Mouse (Mus musculus) layer of hippocampus, adult 8-10 months (tissue): ENCODE results near the gene Rd3. TPM values are rescaled to one million over a fixed set of nuclear protein-coding genes. Genes with fewer than 3 reads are reported as not detected.

Experiments
- DNase-seq, 2 experiments: peaks; one replicate each; pipeline ENCODE4 v3.0.0; 2022; ENCODE audit warnings: low spot score in 2 of 2
- total RNA-seq, 4 experiments: library from RNA; stranded (reverse); gene quantifications; 2 replicates each; pipeline ENCODE4 v1.2.4; 2022

The Rd3 gene
- under 1 TPM in 3 of 4 experiments, not detected in 1; 0.11 to 0.45 (median 0.19) TPM for total RNA-seq

DNA sequence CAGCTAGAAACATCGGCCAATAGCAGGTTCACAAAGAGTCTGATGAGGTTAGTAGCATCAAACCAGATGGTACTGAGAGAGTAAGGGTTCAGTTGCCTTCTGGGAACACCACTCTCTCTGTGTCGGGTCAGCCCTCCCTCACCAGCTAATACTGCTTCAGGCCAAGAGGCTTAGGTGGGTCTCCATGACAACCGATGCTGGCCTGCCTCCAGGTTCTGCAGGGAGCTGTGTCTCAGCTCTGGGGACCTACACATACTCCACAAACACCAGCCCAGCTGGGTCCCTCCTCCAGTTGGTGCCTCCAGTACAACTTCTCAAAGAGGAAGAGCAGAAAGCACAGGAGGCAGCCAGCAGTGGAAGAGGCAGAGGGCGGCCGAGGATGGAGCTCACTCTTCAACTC is at the start of gene Rd3:
Rd3 (plus strand) TSS at position 184 of the 400 bp plus-strand sequence.
- peak; percentile 35 to 40 for DNase-seq

DNA sequence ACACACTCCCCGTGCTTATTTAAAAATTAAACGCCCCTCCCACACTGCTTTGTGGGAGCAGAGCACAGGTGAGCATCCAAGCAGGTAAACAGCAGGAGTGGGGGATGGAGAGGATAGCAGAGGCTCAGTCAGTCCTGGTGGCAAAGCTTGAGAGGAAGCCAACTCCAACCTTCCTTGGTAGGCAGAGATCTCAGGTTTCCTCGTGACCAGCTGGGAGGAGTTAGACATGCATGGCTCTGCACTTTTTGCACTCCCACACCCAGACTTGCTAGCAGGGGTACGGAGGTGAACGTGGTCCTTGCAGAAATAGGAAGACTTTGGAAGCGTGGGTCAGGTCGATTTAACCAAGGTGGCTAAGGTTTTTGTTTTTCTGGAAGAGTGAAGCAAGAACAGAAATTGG is 48.8 kb upstream of the Rd3 start:
- DNase-seq = no peak

DNA sequence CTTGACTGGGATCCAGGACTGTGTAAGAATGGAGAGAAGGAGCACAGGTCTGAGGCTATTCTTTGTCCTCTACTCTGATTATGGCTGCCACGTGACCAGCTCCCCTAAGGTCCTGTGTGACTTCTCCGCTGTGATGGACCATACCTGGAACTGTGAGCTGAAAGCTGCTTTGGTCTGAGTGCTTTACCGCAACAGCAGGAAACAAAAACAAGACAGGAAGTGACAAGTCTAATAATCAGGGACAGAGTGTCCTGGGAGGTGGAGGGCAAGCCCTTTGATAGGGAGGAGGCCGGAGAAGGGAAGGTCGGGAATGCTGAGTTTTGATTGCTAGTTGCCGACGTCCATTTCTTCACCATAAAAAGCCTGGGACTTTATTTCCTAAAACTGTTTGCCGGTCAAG is 48.1 kb upstream of the Rd3 start:
- no peak for DNase-seq

DNA sequence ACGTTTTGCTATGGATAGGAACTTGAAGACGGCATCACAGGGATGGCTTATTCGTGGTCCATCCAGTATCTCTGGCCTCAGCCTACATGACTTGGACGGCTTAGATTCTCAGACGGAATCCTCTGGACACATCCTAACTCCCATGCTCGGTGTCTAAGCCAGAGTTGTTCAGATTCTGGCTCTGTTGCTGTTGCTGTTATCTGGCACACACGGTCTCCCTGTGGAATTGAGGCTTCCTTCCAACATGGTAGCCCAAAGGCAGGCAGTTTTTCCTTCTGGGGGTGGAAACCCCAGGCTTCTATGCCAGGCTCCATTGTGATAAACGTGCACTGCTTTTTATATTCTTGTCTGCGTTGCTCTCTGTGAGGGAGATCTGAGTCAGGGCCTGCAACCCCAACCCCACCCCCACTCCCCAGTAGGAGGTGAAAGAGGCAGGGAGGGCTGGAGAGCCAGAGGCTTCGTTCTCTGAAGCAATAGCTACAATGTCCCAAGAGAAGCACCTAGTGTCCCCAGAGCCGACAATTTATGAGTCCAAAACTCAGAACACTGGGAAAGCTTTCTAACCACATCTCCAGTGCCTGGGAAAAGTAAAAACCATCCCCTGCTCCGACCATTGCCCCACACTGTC is 47.2 kb upstream of the Rd3 start:
- DNase-seq = no peak

DNA sequence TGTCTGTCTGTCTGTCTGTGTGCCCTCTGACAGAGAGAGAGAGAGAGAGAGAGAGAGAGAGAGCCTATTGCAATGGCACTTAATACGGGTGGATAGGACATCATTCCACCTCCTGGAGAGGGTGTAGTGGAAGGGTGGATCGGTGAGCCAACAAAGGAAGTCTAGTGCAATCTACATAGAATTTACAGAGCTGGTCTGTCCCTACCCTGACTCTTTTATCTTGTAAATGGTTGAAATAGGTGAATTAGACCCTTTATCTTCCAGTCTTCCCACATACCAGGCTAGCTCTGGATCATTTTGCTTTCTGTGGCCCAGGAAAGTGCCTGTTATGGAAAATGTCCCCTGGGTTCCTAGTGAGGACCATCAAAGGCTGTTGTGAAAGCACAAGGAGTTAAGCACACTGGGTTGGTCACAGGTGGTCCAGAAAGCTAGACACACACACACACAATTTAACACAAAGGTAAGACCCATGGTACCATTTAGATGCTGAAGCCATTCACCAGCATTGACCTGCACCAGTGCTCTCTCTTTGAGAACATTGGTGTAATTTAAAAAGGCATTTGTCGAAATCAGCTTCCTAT is 46.6 kb upstream of the Rd3 start:
- DNase-seq = no peak

DNA sequence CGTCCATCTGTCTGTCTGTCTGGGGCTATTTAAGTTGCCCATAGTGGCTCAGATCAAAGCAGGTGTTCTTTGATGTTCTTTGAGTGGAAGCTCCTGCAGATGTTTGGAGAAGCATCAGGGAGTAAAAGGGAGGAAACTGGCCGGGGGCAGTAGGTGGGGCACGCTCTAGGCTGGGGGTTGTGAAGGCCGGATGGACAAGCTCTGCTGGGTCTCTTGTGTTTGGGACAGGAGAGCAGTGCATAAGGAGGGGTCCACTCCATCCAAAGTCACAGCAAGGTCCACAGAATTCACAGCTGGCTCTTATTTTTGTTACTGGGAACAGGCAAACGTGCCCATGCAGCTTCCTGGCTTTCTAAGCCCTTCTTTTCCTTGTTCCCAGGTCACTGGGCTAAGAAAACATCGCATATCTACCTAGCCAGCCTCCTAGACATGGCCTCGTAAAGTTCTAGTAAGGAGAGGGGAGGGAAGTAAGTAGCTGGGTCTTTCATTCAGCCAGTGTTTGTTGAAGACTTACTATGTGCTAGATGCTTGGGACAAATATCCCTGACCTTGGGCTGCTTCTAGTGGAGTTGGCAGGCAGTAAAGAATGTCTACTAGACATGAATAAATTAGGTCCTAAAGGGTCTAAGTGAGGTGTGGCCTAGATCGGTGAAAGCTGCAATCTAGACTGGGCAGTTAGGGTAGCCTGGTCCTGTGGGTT is 44.7 kb upstream of the Rd3 start:
- no peak for DNase-seq

DNA sequence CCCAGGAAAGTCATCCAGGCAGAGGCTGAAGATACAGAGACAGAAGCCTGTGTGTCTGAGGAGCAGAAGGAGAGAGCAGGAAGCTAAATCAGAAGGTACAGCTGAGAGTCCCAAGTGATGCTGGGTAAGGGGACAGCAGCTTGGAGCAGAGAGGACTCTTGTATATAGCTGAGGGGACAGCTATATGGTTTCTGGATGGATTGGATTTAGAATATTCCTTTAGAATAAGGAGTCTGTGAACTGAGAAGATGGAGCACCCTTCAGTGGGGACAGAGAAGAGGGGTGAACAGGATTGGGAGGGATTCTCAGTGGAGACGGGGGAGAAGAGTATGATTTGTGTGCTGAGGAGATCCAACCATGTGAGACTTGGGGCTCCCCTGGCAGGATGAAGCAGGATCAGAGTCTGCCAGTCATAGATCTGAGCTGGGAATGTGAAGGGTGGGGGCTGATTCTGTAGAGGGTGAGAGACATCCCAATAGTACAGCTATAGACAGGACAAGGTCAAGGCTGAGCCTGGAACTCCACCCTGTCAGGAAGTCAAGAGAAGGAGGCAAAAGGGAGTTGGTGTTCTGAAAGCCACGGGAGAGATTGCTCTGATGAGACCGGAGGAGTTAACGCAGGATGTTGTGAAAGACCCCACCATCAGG is 44.1 kb upstream of the Rd3 start:
- DNase-seq = no peak

DNA sequence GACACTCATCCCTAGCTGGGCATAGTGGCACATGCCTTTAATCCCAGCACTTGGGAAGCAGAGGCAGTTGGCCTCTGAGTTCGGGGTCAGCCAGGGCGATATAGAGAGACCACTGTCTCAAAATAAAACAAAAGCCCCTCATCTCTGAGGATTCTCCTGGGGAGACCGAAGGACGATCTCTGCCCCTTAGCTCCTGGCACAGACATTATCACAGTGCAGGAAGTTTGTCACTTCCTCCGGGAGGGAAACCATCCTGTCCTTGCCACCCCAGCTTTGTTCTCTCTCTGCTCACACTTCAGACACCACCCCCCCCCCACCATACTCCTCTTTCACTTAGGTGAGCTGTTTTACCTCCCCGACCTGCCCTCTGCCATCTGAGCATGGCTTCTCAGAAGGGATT is 33.5 kb upstream of the Rd3 start:
- DNase-seq = no peak

DNA sequence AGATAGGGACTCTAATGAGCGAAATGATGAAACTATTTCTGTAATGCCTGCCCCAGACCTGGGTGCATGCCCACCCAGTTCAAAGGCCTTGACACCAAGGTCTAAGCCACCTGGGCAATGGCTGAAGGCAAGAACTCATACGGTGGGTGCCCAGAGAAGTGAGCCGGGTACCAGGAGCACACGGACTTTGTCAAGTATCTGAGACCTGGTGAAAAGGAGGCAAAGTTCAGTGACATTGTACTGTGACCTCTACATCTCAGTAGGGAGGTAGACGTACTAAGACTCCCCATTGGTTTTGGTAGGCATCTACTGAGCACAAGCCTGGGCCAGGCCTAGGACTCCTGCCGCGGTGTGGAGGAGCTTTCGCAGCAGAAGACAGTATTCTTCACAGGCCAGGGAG is 31.8 kb upstream of the Rd3 start:
- no peak for DNase-seq

DNA sequence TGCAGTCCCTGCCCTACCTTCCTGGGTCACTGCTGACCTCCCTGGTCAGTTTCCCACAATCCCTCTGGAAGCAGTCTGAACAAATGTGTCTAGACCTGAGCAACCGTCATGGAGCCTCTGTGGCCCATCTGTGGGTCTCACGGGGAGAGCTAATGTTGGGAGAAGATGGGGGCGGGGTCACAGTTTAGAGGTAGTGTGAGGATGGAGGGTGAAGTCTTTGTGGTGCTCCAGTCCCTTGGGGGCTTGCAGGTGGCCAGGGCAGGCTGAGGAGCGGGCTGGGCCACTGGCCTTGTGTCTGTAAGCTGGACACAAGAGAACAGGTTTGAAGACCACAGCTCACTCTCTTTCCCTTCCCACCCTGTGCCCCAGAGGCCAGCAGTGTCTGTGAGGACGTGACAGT is 31.4 kb upstream of the Rd3 start:
- no peak for DNase-seq

DNA sequence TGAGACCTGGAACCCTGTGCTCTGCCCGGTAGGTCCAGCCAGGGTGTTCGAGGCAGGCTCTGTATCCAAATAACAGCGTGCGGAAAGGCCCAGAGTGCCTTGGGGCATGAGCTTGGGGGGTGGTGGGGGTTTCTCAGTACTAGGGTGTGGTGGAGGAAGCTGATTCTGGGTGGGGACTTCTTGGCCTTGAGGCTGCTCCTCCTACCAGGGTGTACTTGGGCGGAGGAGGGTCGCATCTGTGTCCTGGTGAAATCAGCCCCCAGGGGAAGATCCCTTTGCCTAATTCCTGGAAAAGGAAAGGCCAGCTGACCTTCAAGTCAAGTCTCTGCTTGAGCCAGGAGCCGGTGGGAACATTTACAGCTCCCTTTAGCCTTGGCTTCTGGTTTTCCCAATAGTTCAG is 30.9 kb upstream of the Rd3 start:
- no peak for DNase-seq

DNA sequence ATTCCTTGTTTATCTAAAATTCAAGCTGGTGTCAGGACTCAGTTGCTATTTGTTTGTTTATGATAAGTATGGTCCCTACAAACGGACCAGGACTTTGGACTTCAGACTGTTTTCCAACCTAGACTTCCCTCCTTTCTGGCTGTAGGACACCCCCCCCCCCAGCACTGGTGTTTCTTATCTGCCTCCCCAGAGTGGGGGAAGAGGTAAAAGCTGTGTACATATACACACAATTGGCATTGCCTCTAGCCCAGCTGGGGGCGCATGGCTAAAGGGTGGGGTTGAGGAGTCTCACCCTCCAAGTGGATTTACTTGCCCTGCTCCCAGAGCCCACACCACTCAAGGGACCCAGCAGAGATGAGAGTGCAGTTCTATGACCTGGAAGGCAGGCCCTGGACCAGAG is 30.3 kb upstream of the Rd3 start:
- DNase-seq = no peak

DNA sequence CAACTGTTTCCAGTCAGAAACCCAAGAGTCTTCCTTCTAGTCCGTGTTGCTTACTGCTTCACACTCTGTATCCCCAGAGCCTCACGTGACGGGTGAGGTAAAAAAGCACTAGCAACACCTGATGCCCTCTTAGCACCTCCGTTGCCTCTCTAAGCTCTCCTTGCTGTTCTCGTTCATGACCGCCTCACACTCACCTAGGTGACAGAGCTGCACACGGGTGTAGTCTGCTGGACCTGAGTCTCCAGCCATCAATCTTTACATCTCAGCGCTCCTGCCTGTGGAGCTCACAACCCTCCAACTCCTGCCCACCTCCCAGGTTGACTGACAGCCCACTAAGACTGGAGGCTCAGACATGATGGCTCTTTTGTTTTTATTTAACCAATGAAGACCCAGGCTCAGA is 29.4 kb upstream of the Rd3 start:
- no peak for DNase-seq

DNA sequence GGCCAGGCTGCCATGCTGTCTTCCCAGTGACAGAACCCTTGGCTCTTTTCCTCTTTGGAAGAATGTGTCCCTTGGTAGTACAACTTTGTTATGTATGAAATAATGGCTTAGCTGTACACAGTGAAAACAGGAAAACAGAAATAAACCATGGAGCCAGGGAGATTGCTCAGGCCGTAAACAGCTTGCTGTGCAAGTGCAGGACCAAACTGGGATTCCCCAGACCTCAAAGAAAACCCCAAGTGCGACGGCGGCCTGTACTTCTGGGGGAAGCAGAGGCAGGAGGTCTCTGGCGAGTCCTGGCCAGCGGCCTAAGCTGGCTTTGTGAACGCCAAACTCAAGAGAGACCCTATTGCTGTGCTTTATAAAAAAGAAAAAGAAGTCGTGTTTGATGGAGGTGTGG is 28.6 kb upstream of the Rd3 start:
- no peak for DNase-seq

DNA sequence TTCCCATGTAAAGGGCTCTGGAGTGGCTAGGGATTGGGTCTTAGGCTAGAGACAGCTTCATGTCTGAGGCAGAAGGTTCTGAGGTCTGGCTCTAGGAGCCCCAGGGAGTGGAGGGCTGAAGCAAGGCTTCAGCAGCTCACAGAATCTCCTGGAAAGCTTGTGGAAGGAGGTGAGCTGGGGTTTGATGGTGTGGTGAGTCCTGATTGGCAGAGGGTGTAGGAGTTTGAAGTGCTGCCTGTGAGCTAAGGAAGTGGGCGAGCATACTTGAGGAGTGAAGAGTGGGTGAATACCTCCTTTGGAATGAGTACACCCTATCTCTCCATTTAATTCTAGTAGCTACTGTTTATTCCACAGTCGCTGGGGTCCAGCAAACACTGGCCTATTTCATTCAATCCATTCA is 26.6 kb upstream of the Rd3 start:
- no peak for DNase-seq

DNA sequence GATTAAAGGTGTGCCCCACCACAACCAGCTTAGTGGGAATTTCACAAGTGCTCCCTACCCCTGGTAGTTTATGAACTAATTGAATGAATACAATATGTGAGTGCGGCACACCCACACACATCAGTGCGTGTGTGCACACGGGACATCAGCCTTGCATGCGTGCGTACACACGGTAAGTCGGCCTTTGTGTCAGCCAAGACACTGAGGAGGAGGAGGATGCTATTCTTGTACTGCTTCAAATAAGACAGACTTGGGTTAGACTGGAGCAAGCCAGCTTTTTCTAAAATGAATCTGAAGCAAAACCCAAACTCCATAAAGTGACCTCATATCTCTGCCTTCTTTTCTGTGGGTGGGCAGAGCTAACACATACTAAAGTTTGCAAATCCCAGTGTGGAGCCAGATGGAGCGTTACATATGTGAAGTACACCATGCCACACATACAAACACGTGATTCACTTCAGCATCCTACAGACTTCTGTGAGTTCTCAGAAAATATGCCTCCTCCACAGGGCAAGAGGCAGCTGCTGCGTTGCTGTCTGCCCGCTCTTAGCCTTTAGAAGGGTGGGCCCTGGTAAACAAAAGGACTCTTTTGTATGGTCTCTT is 24.3 kb upstream of the Rd3 start:
- peak; percentile 61 to 77 for DNase-seq

DNA sequence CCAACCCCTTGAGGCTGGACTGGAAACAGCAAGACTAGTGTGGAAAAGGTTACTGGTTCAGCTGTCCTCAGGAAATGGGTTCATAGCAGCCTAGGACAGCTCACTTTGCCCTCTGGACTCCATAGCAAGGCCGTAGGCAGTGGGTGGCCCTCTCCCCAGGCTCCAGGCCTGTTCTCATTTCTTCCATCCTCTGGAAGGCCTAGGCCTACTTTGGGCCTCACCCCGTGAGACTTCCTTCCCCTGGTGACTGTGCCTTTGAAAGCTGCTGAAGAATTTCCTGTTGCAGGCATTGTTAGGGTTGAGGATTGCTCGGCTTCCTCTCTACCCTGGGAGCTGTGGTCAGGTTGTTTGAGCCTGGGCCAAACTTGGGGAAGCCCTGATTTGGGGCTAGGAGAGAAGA is 22.1 kb upstream of the Rd3 start:
- DNase-seq = no peak

DNA sequence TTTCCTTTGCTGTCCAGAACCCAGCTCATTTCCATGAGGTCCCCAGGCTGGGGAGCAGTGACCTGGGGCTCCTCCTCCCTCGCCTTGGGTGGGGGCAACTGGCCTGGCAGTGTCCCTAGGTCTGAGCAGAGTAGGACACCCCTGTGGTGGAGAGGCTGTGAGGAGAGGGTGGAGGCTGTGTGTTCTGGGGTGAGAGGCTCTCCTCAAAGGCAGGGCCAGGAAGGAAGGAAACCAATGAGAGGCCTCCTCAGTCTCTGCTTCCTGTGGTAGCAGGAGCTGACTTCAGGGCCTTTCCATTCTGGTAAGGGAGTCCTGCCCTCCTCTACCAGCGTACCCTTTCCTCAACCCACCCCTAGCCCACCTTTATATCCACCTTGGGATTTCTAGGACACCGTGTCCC is 20.9 kb upstream of the Rd3 start:
- no peak for DNase-seq

DNA sequence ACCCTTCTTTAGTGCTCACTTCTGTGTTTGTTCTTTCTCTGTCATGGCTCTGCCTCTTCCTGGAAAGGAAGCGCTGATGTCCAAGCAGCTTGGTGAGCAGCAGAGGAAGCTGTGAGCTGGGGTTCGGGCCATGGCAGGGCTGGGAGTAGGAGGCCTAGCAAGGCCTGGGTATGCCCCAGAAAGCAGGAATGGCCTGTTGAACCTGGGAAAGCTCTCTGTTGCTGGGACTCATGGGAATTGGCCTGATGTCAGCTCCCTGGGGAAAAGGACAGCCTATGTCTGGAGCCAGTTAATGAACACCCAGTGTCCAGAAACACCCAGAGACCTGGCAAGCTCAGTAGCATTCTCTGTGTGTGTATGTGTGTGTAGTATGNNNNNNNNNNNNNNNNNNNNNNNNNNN is 20.3 kb upstream of the Rd3 start:
- DNase-seq = no peak

DNA sequence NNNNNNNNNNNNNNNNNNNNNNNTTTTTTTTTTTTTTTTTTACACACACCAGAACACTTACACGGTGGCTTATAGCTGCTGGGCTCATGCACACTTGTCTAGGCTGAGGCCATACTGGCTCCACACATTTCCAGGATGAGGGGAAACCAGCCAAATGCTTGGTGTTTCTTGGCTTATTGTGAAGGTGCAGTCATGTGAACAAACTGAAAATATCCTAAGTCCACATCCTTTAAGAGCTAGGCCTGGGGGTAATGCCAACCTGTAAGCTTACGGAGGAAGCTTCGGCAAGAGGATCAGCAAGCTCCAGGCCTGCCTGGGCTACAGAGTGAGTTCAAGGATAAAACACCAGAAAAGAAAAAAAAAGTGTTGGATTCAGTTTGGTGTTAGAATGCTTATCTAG is 19.8 kb upstream of the Rd3 start:
- DNase-seq = no peak

DNA sequence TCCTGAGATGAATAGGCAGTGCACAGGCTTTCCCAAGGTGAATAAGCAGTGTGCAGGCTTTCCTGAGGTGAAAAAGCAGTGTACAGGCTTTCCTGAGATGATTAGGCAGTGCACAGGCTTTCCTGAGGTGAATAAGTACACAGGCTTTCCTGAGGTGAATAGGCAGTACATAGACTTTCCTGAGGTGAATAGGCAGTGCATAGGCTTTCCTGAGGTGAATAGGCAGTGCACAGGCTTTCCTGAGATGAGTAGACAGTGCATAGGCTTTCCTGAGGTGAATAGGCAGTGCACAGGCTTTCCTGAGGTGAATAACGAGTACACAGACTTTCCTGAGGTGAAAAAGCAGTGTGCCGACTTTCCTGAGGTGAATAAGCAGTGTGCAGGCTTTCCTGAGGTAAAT is 16.2 kb upstream of the Rd3 start:
- no peak for DNase-seq

DNA sequence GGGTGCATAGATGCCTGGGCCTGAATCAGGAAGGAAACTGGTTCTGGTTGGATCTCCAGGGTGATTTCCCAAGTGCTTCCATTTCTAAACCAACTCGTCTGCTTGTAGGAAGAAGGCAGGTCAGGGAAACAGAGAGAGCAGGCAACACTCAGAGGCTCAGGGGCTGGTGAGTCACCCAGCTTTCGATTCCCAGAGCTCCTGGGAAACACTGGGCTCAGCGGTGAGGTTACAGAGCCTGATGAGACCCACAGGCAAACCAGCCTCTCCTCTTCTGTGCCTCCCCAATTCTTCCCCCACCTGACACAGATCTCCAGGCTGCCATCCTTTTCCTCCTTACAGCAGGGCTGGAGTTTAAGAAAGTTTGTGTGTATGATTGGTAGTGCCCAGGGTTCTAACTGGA is 13.8 kb upstream of the Rd3 start:
- no peak for DNase-seq
